Mouse (Mus musculus) urinary bladder, postnatal 14 days (tissue): ENCODE measurements at regions not wholly inside any gene's neighbourhood (a gene's known extent, or its start where the extent isn't known, plus 50 kb on each side); places are given as distances from the start of the nearest gene placed in this dataset.
A peak's percentile ranks its signal among the peaks of the same experiment; 100 is the strongest.

Experiments used
- DNase-seq: peaks from one replicate; pipeline ENCODE4 v3.0.0; 2021; ENCODE audit warnings: low spot score

DNA sequence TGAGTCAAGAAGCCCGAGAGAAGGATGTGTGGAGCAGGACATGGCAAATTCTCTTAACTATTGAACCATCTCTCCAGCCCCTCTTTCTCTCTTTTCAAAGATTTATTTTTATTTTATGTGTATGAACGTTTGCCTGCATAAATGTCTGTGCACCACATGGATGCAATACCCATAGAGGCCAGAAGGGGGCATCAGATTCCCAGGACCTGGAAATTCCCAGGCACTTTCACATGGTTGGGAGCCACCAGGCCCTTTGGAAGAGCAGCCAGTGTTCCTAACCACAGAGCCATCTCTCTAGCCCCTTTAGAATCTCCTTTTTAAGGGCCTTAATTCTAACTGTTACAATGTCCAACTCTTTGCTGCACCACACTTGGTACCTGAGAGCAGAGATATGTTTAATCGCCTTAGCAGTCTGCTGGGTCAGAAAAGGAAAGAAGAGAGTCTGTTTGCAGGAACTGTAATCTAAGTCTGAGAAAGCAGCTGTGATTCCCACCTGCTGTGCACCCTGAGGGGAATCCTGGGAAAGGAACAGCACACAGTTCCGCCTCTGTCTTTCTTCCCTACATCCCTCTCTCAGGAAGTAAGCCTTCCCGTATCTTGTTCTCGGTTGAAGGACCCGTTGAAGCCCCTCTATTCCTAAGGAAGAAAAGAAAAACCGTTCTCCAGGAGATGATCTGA is 186.8 kb downstream of the Katnal1 start:
- DNase-seq, result no peak

DNA sequence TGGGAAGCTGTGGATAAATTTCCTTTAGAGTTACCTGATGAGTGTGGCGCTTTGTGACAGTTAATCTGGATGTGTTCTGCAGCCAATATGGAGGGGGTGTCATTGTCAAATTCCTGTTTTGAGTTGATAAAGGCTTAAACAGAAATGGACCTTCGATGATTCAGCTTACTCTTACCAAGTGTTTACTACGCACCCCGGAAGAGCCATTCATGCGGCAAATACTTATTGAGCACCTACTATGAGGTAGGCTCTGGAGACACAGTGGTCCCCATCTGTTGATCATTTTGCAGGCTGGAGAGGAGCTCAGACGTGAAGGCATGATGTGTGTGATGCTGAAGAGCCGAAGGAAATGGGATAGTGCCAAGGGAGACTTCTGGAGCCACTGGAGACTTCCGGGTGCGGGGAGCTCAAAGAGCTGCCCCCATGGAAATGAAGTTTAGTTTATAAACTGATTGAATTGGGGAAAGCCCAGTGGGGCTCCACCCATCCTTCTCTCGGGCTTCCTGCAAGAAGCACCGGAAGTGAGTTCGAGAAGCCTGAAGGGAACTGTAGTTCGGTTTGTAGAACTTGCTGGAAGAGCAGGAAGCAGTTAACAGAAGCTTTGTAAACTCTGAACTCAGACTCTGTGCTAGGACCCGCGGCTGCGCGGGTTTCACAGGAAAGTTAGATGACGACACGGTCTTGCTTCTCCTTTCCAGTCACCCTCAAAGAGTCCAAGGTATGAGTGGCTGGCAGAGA is 187.7 kb downstream of the Katnal1 start:
- no peak for DNase-seq

DNA sequence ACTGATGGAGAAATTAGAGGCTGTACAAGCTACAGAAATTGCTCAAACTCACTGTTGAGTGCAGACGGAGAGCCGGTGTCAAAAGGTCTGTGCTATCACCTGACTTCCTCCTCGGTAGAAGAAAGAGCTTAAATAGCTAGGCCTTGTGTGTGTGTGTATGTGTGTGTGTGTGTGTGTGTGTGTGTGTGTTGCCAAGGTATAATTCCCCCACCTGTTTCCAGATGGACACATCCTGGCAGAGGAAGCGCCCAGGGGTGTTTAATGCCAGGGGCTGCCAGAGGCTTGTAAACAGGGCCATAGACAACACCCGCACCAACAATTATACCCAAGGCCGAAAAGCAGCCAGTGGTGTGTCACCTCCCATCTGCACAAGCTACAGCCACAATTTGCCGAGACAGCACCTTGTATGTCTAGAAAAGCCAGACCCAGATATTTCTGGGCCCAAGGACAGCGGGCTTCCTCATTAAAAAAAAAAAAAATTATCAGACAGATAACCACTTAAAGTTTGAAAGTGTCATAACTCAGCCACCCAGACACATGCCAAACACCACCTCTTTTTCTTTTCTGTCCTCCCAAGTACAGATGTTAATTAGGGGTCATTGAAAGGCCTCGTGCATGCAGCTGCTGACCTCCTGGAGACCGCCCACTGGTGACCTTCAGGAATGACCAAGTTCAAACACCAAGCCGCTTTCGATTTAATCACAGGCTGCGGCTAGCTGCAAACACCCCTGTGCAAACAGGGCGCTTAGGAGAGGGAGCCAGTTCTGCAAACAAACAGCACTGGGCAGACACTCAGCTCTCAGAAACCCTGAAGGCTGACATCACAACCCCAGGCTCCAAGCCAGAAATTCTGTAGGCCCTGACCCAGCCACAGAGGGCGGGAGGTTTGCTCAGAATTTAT is 188.0 kb upstream of the Ubl3 start:
- DNase-seq, result peak; percentile 79

DNA sequence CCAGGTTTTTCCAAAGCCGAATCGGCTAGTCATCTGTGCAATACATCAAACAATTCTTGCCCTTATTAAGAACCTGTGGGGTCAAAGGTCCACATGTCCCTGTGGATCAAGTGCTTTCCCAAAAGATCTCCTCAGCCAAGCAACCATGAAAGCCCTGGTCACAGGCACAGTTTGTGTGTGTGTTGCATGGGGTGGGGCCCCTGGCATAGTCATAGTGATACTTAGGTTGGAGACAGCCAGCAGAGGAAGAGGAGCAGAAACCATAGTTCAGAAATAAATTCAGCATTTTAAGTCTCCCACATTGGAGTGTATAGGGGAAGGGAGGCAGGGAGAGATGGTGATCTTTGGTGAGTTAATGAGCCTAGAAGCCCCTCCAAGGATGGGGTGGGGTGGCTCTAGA is 187.1 kb upstream of the Ubl3 start:
- DNase-seq, result no peak

DNA sequence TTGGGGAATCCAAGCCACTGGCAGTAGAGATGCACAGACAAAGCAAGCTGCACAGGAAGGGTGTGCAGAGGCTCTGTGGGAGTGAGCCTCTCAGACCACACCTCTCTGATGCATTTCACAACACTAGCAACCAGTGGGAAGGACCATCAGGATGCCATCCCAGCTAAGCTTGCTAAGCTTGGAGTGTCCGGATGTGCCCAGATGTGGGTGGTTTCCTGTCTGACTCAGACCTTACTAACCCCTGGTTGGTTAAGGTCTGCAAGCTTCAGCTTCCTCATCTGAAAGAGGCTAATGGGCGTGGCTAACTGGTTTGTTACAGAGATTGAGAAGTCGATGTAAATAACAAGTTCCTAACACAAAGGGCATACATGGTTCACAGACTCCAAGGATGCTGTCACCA is 186.6 kb upstream of the Ubl3 start:
- DNase-seq, result no peak

DNA sequence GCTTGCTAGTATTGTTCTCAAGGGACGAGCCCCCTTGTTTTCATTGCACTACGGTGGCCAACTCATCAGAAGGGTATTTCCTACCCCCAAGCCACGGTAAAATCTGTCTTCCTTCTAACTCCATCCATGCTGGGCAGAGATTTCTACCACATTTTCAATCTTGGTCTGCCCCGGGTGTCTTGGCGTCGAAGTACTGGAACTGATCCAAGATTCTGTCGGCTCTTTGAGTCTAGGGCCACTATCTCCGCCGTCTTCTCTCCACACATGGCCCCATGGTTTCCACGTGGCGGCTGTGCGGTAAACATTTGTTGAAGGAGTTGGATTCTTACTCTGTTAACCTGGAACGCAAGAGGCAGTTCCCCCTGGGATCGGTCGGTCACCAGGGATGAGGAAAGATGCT is 177.0 kb upstream of the Ubl3 start:
- no peak for DNase-seq

DNA sequence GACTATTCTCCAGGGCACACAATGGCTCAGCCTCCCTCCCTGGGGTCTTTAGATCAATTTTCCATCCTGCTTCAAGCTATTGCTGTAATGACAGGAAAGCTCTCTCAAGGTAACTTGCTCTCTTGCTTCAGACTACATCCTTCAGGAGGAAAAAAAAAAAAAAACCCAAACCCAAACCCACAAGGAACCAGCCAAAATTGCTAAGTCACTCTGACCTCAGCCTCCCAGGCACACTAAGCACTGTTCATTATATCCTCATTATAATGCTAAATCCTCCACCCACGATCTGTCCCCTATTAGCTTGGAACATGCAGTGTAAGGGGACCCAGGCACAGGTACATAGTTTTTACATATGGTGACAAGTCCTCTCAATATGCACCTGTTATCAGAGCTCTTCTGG is 175.9 kb upstream of the Ubl3 start:
- no peak for DNase-seq

DNA sequence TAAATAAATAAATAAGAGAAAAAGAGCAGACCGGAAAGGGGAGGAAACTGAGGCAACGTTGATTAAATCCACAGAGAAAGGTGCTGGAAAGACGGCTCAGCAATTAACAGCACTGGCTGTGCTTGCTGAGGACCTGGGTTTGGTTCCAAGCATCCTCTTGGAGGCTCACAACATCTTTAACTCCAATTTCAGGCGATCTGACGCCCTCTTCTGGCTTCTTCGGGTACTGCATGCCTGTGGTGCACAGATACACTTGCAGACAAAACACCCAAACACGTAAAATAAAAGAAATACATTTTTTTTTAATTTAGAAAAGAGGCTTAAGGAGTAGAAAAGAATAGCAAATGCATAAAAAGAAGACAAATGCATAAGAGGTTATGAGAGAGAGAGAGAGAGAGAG is 173.9 kb upstream of the Ubl3 start:
- no peak for DNase-seq

DNA sequence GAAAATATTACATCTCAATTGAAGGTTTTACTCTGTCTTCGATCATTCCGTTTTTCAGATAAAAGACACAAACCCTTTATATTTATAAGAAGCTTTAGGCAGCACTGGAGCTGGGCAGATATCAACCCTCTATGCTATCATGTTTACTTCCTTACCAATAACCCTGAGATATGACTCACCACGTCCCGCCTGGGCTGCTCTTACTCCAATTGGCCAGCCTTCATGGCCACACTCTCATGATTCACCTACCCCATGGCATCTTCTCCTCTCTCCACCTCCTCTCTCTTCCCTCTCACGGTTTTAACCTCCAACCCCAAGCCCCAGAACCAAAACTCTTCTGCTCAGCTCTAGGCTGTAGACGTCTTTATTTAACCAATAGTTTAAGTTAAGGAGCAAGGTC is 171.9 kb upstream of the Ubl3 start:
- no peak for DNase-seq

DNA sequence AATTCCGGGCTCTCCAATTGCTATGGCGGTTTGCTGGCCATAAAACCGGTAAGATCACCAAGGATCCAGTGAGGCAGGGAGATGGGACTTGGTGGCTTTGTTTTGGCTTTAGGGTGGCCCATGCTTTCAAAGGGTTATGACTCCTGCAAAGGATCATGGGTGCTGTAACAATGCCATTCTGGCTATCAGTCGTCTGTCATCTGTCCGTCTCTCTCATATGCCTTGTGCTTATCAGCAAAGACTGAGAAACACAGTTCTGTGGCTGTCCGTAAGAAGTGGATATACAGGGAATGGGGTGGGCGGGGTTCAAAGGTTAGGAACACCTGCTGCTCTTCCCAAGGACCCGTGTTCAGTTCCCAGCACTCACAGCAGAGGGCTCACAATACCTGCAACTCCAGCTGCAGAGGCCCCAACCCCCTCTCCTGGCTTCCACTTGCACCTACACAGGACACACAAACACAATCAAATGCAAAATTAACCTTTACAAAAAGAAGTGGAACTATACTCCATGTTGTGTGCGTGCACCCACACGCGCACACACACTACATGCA is 171.2 kb upstream of the Ubl3 start:
- no peak for DNase-seq

DNA sequence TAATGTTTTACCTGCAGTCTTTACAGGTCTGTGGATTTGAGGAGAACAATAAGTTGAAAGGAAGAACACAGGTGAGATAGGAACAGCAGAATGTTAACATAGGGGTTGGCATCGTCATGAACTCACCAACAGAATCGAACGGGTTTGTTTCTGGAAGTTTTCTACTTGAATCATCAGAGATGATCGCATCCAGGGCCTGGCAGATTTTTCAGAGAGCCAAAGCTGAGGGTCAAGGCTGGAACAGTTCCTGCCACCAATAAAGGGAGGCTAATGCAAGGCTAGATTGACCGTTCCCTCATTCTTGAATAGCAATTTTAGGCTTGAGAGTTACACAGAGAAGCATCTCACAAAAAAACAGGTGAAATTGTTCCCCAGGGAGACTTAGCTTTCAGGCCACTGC is 168.0 kb upstream of the Ubl3 start:
- no peak for DNase-seq

DNA sequence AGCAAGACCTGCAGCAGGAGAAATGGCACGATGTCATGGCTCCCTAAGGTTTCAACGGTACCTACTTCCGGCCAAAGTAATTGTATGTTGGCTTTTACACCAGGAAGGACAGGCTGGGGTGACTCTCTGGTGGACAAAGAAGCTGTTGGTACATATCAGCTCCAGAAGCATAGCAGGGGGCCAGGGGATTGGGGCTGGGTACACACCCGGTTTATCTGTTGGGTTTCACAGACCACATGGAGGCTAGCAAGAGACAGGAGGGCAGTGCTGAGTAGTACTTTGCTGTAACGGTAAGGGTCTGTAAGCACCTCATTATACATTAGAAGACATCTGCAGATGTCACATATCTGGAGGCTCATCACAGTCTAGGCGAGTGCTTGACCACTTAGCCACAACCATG is 164.0 kb upstream of the Ubl3 start:
- DNase-seq, result no peak

DNA sequence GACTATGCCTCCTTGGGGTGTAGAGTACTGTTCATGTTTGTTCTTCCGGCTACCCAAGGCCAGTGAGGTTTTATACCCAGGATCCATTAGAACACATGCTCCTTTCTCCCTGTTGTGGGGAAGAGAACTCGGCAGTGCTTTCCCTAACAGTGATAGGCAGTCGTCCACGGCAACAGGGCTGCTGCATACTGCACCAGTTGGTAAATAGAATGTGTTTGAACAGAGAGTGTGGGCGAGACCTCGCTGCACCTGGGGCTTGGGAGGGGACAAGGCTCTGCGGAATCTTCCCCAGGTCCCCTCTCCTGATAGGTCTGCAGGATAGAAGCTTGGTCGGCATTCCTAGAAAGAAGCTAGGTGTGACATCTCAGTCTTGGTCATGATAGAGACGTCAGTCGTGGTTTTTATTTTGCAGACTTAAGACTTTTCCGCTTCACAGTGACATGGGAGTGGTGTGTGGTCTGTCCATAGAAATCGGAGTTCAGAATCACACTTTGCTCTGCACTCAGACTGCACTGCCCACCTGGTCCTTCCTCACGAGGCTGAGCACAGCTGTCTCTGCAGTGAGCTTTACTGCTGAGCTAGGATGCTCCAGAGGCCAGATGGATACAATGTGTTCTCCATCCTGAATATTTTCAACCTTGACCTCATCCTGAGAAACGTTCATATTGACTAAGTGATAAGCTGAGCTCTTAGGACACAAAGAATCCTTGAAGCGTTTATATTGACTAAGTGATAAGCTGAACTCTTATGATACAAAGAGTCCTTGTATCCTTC is 162.8 kb upstream of the Ubl3 start:
- DNase-seq, result no peak

DNA sequence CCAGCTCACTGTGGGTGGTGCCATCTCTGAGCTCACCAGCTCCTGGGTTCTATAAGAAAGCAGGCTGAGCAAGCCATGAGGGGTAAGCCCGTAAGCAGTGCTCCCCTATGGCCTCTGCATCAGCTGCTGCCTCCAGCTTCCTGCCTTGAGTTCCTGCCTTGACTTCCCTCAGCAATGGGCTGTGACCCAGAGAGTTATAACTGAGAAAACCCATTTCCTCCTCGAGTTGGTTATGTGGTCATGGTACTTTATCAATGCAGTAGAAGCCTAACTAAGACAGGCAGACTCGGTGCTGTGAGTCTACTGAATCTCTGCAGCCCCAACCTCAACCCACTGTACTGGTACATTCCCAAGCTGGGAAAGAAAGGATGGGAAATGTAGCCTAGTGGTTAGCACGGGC is 162.2 kb upstream of the Ubl3 start:
- no peak for DNase-seq

DNA sequence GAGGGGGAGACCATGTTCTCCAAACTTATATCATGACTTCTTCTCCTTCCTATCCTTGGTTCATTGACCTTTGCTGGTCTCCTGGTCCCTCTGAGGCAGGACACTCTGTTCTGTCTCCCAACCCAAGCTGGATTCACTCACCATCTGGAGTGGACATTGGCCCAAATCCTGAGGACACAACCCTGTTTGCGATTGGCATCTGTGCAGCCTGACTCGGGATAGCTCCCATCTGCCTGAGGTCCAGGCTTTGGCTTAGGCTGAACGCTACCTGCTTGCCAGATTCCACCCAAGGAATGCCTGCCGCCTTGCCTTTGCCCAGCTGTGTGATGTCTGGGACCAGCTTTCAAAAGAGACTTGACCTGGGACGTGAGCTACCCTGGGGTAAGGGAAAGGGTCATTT is 161.2 kb upstream of the Ubl3 start:
- no peak for DNase-seq

DNA sequence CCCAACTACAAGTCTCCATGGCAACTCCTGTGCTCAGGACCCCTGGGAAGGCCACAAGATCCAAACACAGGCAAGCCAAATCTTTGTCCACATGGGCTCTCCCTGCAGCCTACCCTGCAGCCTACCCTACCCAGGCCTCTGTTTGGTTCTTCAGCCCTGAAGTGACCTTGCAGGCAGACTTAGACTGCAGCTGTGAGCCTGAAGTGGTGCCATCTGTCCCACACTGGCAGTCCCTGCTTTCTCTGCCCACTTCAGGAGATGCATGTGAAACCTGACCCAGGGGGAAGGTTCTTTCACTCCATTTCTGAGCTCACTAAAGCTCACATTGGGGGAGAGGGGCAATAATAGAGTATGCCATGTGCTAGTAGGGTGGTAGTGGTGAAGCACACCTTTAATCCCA is 160.4 kb upstream of the Ubl3 start:
- no peak for DNase-seq

DNA sequence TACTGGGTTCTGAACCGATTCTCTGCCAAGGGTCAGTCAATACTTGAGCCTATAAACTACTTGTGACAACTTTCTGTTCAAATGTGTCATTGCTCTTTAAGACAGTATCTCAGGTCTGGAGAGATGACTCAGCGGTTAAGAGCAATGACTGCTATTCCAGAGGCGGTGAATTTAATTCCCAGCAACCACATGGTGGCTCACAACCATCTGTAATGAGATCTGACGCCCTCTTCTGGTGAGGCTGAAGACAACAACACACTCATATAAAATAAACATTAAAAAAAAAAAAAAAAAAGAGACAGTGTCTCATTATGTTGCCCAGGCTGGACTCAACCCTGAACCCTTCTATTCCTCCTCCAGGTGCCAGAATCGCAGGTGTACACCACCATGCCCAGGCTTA is 159.0 kb upstream of the Ubl3 start:
- no peak for DNase-seq

DNA sequence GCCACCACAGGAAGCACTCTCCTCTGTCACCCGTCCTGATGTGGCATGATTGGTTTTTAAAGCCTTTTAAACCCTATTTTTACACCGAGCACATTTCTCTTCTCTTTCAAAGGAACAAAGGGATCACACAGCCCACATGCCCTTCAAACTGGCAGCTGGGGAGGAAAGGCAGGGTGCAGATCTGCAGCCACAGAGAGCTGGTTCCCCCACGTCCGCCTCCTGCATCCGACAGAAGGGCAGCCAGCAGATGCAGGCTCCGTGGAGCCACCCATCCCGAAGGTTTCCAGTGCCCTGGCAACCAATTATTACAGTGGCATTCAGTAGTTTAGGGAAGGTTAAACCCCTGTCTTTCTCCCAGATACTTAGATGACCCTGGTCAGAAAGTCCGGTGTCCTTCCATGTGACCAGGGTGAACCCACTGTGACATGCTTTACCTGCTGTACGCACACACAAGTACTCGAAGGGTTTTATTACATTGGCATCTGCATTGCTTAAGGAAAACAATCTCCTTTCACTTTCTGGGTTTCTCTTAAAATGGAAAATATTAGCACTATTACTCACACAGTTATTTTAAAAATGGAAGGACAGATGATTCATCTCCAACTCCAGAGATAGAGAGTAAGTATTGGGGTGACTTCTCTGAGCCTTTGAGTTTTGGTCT is 156.7 kb upstream of the Ubl3 start:
- DNase-seq, result no peak

DNA sequence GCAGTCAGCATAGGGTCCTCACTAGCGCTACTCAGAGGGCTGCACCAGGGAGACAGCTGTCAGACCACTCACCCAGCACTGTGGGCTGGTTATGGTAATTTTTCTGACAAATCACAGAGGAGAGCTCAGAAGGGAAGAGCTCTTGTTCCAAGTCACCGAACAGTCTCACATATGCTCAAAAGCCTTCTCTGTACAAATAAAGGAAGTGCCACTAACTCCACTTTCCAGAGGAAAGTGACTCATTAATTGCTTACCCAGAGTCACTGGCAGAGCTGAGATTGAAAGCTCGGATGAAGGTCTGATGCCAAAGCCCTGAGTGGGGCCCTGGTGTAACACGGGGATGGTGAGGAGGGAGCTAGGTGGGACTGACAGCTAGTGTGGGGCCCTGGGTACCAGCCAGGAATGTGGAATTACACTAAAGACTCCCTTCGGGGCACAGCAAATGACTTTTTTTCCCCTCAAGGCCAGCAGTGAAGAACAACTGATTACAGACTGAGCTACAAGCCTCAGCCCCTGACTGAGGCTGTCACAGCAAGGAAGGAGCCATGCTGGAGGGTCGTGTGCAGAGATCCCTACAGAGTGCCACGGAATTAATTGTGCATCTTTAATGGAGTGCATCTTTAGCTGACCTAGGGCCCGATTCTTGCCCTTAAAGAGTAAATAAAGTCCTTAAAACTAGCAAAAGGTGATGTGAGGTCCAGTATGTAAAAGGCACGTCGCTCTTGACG is 155.6 kb upstream of the Ubl3 start:
- no peak for DNase-seq

DNA sequence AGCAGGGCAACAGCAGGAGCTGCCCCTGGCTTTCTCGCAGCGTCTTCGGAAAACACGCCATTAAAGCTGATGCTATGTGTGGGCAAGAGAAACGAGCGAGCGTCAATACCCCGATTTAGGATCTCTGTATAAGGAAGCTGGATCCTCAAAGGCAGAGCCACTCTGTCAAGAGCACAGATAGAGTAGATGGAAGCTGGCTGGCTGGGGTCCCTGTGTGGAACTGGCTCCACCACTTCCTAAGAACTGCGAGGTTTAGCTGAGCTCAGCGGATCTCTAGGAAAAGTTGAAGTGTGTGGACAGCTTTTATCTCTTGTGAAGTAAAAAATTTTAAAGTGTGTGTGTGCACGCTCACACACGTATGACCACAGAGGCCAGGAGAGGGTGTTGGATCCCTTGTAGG is 154.7 kb upstream of the Ubl3 start:
- no peak for DNase-seq
